Mouse (Mus musculus) embryonic facial prominence, embryonic 10.5 days (tissue): Measurements from ENCODE around the gene Akap17b. TPM values are rescaled to one million over a fixed set of nuclear protein-coding genes. Genes with fewer than 3 reads are reported as not detected.
A peak's percentile ranks its signal among the peaks of the same experiment; 100 is the strongest.
"Not testable (repeated sequence)": the region's sequence is repeated elsewhere in the genome, so short reads cannot be mapped to it uniquely, and the experiment has no call there.

Source experiments
- DNase-seq: peaks from one replicate; pipeline ENCODE4 v3.0.0-alpha.2; 2017; ENCODE audit warnings: low spot score
- H3K27ac ChIP-seq: fragments of 300-500 bp; sonication (generic); replicated peaks from 2 replicates; pipeline ENCODE4 v1.5.1; 2016; ENCODE audit warnings: mild to moderate bottlenecking
- H3K27me3 ChIP-seq: fragments of 300-500 bp; sonication (generic); replicated peaks from 2 replicates; pipeline ENCODE4 v1.6.1; 2016; ENCODE audit warnings: low read depth, mild to moderate bottlenecking; ENCODE audit not compliant: poor library complexity, severe bottlenecking
- H3K36me3 ChIP-seq: fragments of 300-500 bp; sonication (generic); replicated peaks from 2 replicates; pipeline ENCODE4 v1.6.1; 2016; ENCODE audit warnings: mild to moderate bottlenecking, moderate library complexity
- H3K4me1 ChIP-seq: fragments of 300-500 bp; sonication (generic); 2 replicates; pipeline ENCODE4 v1.6.1; 2016
- H3K4me3 ChIP-seq: fragments of 300-500 bp; sonication (generic); 2 replicates; pipeline ENCODE4 v1.5.1; 2016; ENCODE audit warnings: mild to moderate bottlenecking, moderate library complexity
- H3K9me3 ChIP-seq: fragments of 300-500 bp; sonication (generic); 2 replicates; pipeline ENCODE4 v1.6.1; 2016; ENCODE audit warnings: mild to moderate bottlenecking
- WGBS: fragments of 180-500 bp; shearing (Covaris S2); methylation state at CpG from one replicate; pipeline ENCODE4 v1.1.7; 2016; 5-methylcytosine and 5-hydroxymethylcytosine counted together
- polyA plus RNA-seq: library from polyadenylated mRNA; unstranded; fragments of >200 nt; fragmentation: Nextera tagmentation; extraction: Ambion mirVana; gene quantifications from 2 replicates; pipeline ENCODE4 v1.2.1, GENCODE M21; 2016

The Akap17b gene
- polyA plus RNA-seq, 1 experiment from 2014 or later = 2.9 TPM

DNA sequence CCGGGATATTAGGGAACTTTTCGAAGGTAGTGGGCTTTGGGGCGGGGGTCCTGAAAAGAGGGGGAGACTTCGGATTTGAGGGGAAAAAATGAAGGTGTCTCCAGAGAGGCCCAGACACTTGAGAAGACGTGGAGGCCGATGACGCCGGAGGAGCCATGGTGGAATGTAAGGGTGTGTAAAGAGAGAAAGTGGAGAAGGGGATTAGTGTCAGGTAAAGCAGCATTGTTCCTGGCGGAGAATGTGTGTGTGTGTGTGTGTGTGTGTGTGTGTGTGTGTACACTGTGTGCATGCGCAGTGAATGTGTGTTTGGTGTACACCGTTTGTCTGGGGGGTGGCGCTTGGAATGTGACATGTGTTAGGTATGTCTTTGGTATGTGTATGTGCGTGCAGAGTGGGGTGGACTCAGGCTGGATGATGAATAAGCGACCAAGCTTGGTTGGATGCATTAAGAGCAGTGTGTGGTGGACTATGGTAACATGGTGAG lies 46.3 kb downstream of the Akap17b start:
- peaks cover 26% of the 10 kb centered on the region for H3K36me3 ChIP-seq
- H3K4me1 ChIP-seq = peaks cover 3% of the 10 kb centered on the region; the same call in 1 of the 2 replicates
- peak; percentile 53 for DNase-seq
- peak overlapping the region; percentile 76 for H3K4me3 ChIP-seq
- WGBS = 21% methylated on average over 14 of the region's 14 CpGs
- peaks cover 6% of the 10 kb centered on the region; the same call in 1 of the 2 replicates for H3K9me3 ChIP-seq
- peak overlapping the region; percentile 95 for H3K27ac ChIP-seq
- H3K27me3 ChIP-seq = no peaks in the 10 kb centered on the region

DNA sequence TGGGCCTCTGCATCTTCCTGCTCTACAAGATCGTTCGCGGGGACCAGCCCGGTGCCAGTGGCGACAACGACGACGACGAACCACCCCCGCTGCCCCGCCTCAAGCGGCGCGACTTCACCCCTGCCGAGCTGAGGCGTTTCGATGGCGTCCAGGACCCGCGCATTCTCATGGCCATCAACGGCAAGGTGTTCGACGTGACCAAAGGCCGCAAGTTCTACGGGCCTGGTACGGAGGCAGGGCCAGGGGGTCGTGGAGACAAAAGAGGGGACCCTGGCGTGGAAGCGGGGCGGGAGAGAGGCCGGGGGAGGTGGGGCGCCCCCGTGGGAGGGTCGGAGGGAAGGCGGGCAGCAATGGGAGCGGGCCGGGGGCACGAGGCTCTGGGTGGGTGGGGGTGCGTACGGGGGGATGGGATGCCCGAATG lies 46.8 kb downstream of the Akap17b start:
- WGBS = 27% methylated on average over 41 of the region's 41 CpGs
- peaks cover 6% of the 10 kb centered on the region; the same call in 1 of the 2 replicates for H3K9me3 ChIP-seq
- no peak for DNase-seq

DNA sequence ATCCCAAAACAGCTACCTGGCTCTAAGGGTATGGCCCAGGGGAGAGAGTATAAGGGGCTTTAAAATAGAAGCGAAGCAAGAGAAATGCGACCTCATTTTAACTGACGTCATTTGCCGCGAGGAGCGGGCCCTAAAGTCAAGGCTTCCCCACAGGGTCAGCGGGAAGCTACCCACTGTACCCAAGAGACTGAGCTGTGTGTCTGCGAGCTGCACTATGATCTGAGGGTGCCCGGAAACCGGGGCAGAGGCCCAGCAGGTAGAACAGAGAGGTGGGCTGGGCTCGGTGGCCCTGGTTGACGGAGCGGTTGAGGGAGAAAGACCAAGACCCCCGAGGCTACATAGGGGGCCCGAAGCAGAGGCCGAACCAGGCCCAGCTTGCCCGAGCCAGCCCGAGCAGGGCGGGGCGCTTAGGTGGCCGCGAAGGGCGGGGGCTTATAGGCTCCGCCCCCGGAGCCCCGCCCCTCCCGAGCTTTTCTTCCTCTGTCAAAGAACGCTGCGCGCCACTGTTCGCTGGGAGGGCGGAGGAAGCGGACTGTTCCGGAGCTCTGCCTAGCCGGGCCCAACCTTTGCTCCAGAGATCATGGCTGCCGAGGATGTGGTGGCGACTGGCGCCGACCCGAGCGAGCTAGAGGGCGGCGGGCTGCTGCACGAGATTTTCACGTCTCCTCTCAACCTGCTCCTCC lies 47.3 kb downstream of the Akap17b start, which contains the start of gene Pgrmc1:
TSS of gene Pgrmc1 (plus strand) at position 500 of the 683 bp plus-strand sequence.
- Histone ChIP-seq H3K4me1 (peaks cover 3% of the 10 kb centered on the region; the same call in 1 of the 2 replicates), H3K4me3 (peak within 1 kb of the TSS; percentile 76), H3K9me3 (peaks cover 6% of the 10 kb centered on the region; the same call in 1 of the 2 replicates), H3K36me3 (peaks cover 16% of the 10 kb centered on the region), H3K27me3 (no peaks in the 10 kb centered on the region), H3K27ac (peak within 1 kb of the TSS; percentile 95)
- DNase-seq = peak; percentile 87
- 13% methylated on average over 45 of the region's 45 CpGs for WGBS

More for the DNA sequence above, 46.8 kb downstream of the Akap17b start:
- Histone ChIP-seq H3K36me3 (peaks cover 21% of the 10 kb centered on the region), H3K27me3 (no peaks in the 10 kb centered on the region), H3K4me1 (peaks cover 3% of the 10 kb centered on the region; the same call in 1 of the 2 replicates), H3K27ac (peak overlapping the region; percentile 95), H3K4me3 (peak overlapping the region; percentile 76)

DNA sequence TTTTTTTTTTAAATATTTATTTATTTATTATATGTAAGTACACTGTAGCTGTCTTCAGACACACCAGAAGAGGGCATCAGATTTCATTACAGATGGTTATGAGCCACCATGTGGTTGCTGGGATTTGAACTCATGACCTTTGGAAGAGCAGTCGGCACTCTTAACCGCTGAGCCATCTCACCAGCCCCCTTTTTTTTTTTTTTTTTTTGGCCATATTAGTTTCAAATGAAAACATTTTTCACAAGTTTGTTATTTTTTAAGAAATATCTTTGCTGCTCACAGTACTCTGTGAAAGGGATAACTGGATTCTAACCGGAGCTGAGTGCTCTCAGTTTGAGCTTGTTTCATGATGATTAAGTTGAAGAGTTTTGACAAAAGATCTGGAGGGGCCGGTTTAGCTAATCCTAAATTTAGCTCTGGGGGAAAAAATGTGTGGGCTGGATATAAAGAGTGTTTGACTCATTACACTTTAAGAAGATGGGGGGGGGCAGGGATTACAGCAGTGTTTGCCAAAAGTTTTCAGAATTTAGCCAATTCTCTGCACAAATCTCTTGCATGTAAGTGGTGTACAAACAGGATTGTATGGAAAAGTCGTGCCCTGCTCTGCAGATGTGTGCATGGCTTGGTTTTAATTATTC lies 48.6 kb downstream of the Akap17b start:
- not testable (repeated sequence) for H3K27ac ChIP-seq, H3K4me3 ChIP-seq, H3K4me1 ChIP-seq, DNase-seq, H3K9me3 ChIP-seq, H3K36me3 ChIP-seq, H3K27me3 ChIP-seq
- WGBS = 64% methylated on average over 5 of the region's 5 CpGs

DNA sequence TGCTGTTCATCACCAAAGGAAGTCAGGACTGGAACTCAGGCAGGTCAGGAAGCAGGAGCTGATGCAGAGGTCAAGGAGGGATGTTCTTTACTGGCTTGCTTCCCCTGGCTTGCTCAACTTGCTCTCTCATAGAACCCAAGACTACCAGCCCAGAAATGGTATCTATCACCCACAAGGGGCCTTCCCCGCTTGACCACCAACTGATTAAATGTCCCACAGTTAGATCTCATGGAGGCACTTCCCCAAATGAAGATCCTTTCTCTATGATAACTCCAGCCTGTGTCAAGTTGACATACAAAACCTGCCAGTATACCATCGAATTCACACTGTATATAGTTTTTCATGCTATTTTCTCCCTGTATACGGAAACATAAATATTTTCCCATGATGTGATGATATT lies 49.9 kb downstream of the Akap17b start:
- Histone ChIP-seq H3K9me3 (peaks cover 6% of the 10 kb centered on the region; the same call in 1 of the 2 replicates), H3K4me3 (no peak overlapping the region), H3K27me3 (no peaks in the 10 kb centered on the region), H3K36me3 (peaks cover 3% of the 10 kb centered on the region; the same call in 1 of the 2 replicates), H3K4me1 (peaks cover 3% of the 10 kb centered on the region; the same call in 1 of the 2 replicates), H3K27ac (no peak overlapping the region)
- DNase-seq = no peak
- WGBS = 88% methylated on average over 3 of the region's 3 CpGs

DNA sequence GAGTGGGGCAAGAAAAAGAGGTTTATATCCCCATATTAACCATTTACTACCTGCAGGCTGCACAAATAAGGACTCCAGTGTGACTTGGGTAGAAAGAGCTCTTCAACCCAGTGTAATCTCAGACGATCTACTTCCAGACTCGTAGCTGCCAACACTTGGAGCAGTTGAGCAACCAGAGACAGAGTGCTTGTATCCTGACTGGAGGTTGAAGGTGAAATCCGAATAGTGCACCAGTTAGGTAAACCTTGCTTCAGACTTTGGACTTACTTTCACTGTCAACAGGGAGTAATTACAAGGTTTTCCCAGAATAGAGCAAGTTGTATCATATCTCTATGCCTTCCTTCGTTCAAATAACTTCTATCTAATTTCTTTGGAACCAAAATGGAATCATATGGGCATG lies 53.7 kb downstream of the Akap17b start:
- Histone ChIP-seq H3K36me3 (no peaks in the 10 kb centered on the region), H3K27me3 (no peaks in the 10 kb centered on the region), H3K4me3 (no peak overlapping the region), H3K27ac (no peak overlapping the region), H3K9me3 (no peaks in the 10 kb centered on the region), H3K4me1 (peaks cover 9% of the 10 kb centered on the region)
- no peak for DNase-seq
- 79% methylated on average over 4 of the region's 4 CpGs for WGBS

DNA sequence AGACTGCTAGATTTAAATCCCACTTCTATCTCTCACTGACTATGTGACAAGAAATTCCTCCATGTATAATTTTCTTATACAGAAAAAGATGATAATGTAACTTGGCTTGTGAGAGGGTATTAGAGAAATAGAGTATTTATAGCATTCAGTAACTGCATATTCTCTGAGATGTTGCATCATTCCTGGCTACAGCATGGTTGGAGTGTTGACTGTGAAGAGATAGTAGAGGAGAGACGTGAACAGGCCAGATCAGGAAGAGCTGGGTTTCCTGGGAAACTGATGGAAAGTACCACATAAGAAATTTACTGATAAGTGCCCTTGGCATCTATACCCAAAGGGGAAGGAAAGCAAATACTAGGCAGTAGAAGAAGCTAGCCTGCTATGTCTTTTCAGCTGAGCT lies 54.1 kb downstream of the Akap17b start:
- no peak overlapping the region for H3K4me3 ChIP-seq
- peaks cover 9% of the 10 kb centered on the region for H3K4me1 ChIP-seq
- no peaks in the 10 kb centered on the region for H3K36me3 ChIP-seq
- H3K27ac ChIP-seq = no peak overlapping the region
- WGBS = 87% methylated on average over 1 of the region's 1 CpGs
- H3K27me3 ChIP-seq = no peaks in the 10 kb centered on the region
- no peaks in the 10 kb centered on the region for H3K9me3 ChIP-seq
- DNase-seq = no peak

DNA sequence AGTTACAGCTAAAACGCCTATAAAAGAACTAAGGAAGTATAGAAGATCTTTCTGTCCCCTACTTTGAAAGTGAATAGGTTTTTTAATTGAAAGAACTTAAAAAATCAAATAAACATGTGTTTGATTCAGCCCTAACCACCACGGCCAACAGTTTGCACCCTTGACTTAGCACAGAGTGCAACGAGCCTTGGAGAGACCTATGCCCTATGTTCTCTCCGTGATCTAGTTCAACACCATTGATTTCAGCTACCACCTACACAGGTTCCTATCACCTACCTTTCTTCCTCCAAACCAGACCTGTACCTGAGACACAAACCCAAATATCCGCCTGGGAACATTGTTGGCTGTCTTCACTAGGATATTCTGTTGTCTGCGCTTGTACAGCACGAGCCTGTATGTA lies 54.9 kb downstream of the Akap17b start:
- H3K9me3 ChIP-seq = no peaks in the 10 kb centered on the region
- H3K4me1 ChIP-seq = peaks cover 9% of the 10 kb centered on the region
- no peaks in the 10 kb centered on the region for H3K27me3 ChIP-seq
- no peak overlapping the region for H3K4me3 ChIP-seq
- WGBS = 85% methylated on average over 7 of the region's 7 CpGs
- H3K27ac ChIP-seq = no peak overlapping the region
- no peaks in the 10 kb centered on the region for H3K36me3 ChIP-seq
- no peak for DNase-seq

DNA sequence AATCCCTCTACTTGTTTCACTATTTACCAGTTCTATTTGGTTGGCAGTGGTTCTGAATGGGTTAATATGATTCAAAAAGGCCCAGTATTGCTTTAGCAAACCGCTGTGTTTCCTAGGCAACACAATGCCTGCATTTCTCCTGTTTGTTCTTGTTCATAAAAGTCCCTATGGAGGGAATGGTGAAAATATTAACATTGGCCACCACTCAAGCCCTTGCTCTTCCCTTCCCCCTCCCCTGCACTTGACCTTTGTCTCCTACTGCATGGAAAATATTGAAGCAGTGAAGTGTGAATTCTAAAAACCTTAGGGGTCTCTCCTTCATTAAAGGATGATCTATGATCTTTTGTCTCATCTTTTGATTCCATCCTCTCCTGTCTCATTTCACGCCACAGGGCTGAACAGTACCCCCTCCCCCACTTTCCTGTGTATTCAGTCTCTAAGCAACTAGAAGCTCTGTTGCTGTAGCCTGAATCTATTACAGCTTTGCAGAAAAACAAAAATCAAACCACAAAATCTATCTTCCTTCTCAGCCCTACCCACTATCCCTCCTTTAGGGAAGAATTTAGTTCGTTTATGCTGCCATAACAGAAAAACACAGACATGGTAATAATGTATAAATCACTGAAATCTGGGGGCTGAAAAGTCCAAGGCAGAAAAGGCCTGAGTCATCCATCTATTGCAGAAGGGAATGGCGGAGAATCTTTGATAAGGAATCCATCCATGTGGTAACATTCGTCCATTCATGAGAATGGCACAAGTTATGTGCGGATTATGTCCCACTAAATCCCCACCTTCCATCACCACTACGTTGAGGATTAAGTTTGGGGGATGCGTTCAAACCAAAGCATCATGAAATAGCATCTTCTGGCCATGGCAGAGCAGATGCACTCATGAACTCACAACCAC lies 57.6 kb downstream of the Akap17b start:
- Histone ChIP-seq H3K27me3 (no peaks in the 10 kb centered on the region), H3K27ac (no peak overlapping the region), H3K4me1 (peaks cover 9% of the 10 kb centered on the region), H3K4me3 (no peak overlapping the region), H3K36me3 (no peaks in the 10 kb centered on the region), H3K9me3 (no peaks in the 10 kb centered on the region)
- WGBS = 69% methylated on average over 8 of the region's 8 CpGs
- DNase-seq = no peak

DNA sequence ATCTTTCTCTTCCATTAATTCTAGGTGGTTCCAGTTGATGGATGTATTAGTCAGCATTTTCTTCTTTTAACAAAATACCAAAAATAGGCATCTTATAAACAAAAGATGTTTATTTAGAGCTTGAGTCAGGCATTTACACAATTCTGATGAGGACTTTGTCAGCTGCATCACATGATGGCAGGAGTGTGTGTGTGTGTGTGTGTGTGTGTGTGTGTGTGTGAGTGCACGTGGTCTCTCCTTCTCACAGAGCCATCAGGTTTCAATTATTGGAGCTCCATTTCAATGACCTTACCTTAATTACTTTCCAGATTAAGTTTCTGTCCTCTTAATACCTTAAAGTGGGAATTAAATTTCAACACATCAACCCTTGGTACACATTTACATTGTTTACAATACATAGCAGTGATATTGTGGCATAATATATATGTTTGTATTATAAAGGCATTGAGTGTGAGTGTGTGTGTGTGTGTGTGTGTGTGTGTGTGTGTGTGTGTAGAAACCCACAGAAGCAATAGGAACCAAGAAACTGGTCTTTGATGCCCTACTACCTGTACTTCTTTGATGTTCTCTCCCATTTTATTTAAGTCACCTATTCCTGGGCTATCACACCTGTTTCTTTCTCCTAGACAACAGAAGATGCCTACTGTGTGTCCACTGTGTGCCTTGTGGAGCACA lies 58.4 kb downstream of the Akap17b start:
- Histone ChIP-seq H3K27me3 (no peaks in the 10 kb centered on the region), H3K4me3 (no peak overlapping the region), H3K4me1 (peaks cover 9% of the 10 kb centered on the region), H3K36me3 (no peaks in the 10 kb centered on the region), H3K27ac (no peak overlapping the region), H3K9me3 (no peaks in the 10 kb centered on the region)
- DNase-seq = peak; percentile 24
- 58% methylated on average over 1 of the region's 1 CpGs for WGBS

DNA sequence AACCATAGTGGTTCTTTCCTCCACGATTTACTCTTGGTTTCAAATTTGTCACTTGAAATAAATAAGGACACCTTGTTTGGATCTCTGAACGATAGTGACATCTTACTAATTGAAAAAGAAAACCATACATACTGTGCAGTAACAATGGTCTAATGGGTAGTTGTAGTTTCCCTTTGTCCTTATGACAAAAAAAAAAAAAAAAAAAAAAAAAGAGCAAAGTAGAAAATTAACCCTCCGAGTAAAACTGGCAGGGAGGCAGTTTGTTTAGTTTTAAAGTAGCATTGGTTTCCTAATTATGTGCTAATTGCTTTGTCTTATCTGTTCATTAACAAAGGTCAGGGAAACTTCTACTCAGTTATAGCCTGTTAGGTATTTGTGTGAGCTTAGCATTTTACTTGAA lies 83.1 kb downstream of the Akap17b start:
- H3K27ac ChIP-seq = no peak overlapping the region
- WGBS = 37% methylated on average over 3 of the region's 3 CpGs

DNA sequence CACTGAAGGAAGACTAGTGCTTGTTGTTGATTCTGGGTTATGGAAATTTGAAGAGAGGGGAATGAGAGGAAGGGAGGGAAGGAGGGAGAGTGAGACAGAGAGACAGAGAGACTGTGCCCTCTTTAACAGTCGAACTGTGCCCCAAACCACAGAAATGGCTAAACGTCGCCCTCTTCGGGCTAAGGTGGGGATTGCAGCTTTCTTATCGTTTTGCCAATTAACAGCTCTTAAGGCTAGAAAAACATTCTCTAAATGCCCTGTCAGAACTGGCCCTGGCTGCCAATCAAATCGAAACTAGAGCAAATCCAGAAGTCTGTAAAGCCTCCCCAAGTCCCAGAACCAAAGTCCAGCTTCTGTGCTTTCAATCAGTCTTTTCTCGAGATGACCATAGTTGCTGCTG lies 83.5 kb downstream of the Akap17b start:
- H3K27me3 ChIP-seq = no peaks in the 10 kb centered on the region
- 15% methylated on average over 7 of the region's 7 CpGs for WGBS

More for the DNA sequence above, 83.1 kb downstream of the Akap17b start:
- no peak for DNase-seq
- Histone ChIP-seq H3K36me3 (no peaks in the 10 kb centered on the region), H3K9me3 (no peaks in the 10 kb centered on the region), H3K4me3 (no peak overlapping the region), H3K4me1 (no peaks in the 10 kb centered on the region), H3K27me3 (no peaks in the 10 kb centered on the region)

More for the DNA sequence above, 83.5 kb downstream of the Akap17b start:
- no peak overlapping the region for H3K27ac ChIP-seq
- H3K4me1 ChIP-seq = no peaks in the 10 kb centered on the region
- DNase-seq = peak; percentile 68
- no peak overlapping the region for H3K4me3 ChIP-seq
- H3K36me3 ChIP-seq = no peaks in the 10 kb centered on the region
- no peaks in the 10 kb centered on the region for H3K9me3 ChIP-seq
